Mouse (Mus musculus) ES-Bruce4 (cell line): ENCODE data around the gene Krt1.

Experiments used
- CTCF ChIP-seq: IDR thresholded peaks from one replicate; pipeline ENCODE4 v1.8.1; 2011; ENCODE audit warnings: low read depth, low read length
- POLR2A ChIP-seq: IDR thresholded peaks from one replicate; pipeline ENCODE4 v1.8.1; 2011; ENCODE audit warnings: low read length; ENCODE audit not compliant: insufficient read depth

DNA sequence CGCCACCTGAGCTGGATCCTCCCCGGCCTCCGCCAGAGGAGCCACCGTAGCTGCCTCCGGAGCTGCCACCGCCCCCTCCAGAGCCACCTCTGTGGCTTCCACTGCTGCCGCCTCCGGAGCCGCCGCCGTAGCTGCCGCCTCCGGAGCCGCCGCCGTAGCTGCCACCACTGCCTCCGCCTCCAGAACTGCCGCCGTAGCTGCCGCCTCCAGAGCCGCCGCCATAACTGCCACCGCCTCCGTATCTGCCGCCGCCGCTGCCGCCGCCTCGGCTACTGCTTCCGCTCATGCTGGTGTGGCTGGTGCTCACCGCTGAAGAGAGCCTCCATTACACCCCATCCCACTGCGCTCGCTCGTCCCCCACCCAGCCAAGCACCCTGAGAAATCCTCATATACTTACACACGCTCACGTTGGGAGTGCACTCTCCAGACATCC lies 4.6 kb downstream of the Krt1 start:
- no peak for TF ChIP-seq CTCF
- TF ChIP-seq POLR2A: no peak
